Mouse (Mus musculus): Measurements from ENCODE around the gene Mtr. TPM values are rescaled to one million over a fixed set of nuclear protein-coding genes. Genes with fewer than 3 reads are reported as not detected.

Mtr gene
- total and polyA plus RNA-seq, 2 experiments from 2014 or later = 9.8 to 25.3 TPM

- H3K27ac ChIP-seq (ENCODE audit: low read depth) = peak overlapping the region; percentile 89
- H3K36me3 ChIP-seq (replicated peaks; ENCODE audit: control insufficient read depth, insufficient read depth, low read length) = 0 out of 2 replicates have a peak, but pooled peaks cover 7% of the 10 kb centered on the region
- H3K9ac ChIP-seq (replicated peaks; ENCODE audit: low read depth, low read length) = peak overlapping the region; percentile 80
- 14% methylated on average over 10 of the region's 10 CpGs for WGBS
- H3K4me2 ChIP-seq (ENCODE audit: low read depth, low read length) = peak overlapping the region; percentile 71
- peaks cover 6% of the 10 kb centered on the region for H3K9me3 ChIP-seq (replicated peaks; ENCODE audit: control insufficient read depth, low read length)
- H3K27me3 ChIP-seq (ENCODE audit: control insufficient read depth, insufficient read depth, low read length) = no peaks in the 10 kb centered on the region
- no peak for TF ChIP-seq EP300 (IDR thresholded peaks at IDR 0.05; ENCODE audit: low read depth)
- no peak for TF ChIP-seq CTCF (IDR thresholded peaks at IDR 0.05; ENCODE audit: low read depth)
- H3K4me1 ChIP-seq (ENCODE audit: control insufficient read depth, insufficient read depth) = peaks cover 18% of the 10 kb centered on the region
- DNase-seq (ENCODE audit: low spot score) = no peak
- H3K4me3 ChIP-seq (ENCODE audit: low read depth, low read length) = peak overlapping the region; percentile 83
- no peak for ATAC-seq (ENCODE audit: insufficient read depth, low read depth)
Measured at GRCm38 (mm10) chr13:12256871-12257390, 982 bp downstream of the Mtr start.

GRCm38 (mm10) chr13:12255911-12256705 is 1.8 kb downstream of the Mtr start:
- Histone ChIP-seq H3K36me3 (replicated peaks; ENCODE audit: control insufficient read depth, insufficient read depth, low read length) (0 out of 2 replicates have a peak, but pooled peaks cover 8% of the 10 kb centered on the region), H3K4me3 (ENCODE audit: low read depth, low read length) (peak overlapping the region; percentile 83), H3K27me3 (ENCODE audit: control insufficient read depth, insufficient read depth, low read length) (no peaks in the 10 kb centered on the region), H3K9ac (replicated peaks; ENCODE audit: low read depth, low read length) (peak overlapping the region; percentile 80; the same call in 1 of the 2 replicates), H3K9me3 (replicated peaks; ENCODE audit: control insufficient read depth, low read length) (0 out of 2 replicates have a peak, but pooled peaks cover under 1% of the 10 kb centered on the region), H3K4me2 (ENCODE audit: low read depth, low read length) (peak overlapping the region; percentile 71), H3K4me1 (ENCODE audit: control insufficient read depth, insufficient read depth) (peaks cover 18% of the 10 kb centered on the region), H3K27ac (ENCODE audit: low read depth) (no peak overlapping the region)
- WGBS = 65% methylated on average over 3 of the region's 3 CpGs
- no peak for DNase-seq (ENCODE audit: low spot score)
- no peak for TF ChIP-seq CTCF (IDR thresholded peaks at IDR 0.05; ENCODE audit: low read depth)
- no peak for TF ChIP-seq EP300 (IDR thresholded peaks at IDR 0.05; ENCODE audit: low read depth)
- no peak for ATAC-seq (ENCODE audit: insufficient read depth, low read depth)

- H3K36me3 ChIP-seq (replicated peaks; ENCODE audit: control insufficient read depth, insufficient read depth, low read length) = peaks cover 49% of the 10 kb centered on the region
- H3K9me3 ChIP-seq (replicated peaks; ENCODE audit: control insufficient read depth, low read length) = no peaks in the 10 kb centered on the region
- no peak overlapping the region for H3K4me3 ChIP-seq (ENCODE audit: low read depth, low read length)
- WGBS = 94% methylated on average over 3 of the region's 3 CpGs
- no peak overlapping the region for H3K27ac ChIP-seq (ENCODE audit: low read depth)
- no peaks in the 10 kb centered on the region for H3K27me3 ChIP-seq (ENCODE audit: control insufficient read depth, insufficient read depth, low read length)
- H3K4me1 ChIP-seq (ENCODE audit: control insufficient read depth, insufficient read depth) = peaks cover 9% of the 10 kb centered on the region; the same call in 1 of the 2 replicates
- DNase-seq (ENCODE audit: low spot score) (no peak), ATAC-seq (ENCODE audit: insufficient read depth, low read depth) (no peak)
- H3K9ac ChIP-seq (replicated peaks; ENCODE audit: low read depth, low read length) = no peak overlapping the region
- H3K4me2 ChIP-seq (ENCODE audit: low read depth, low read length) = no peak overlapping the region
- no peak for TF ChIP-seq CTCF (IDR thresholded peaks at IDR 0.05; ENCODE audit: low read depth)
Measured at GRCm38 (mm10) chr13:12250496-12250895, 7.4 kb downstream of the Mtr start.

- no peak for DNase-seq (ENCODE audit: low spot score)
- peaks cover 53% of the 10 kb centered on the region for H3K36me3 ChIP-seq (replicated peaks; ENCODE audit: control insufficient read depth, insufficient read depth, low read length)
- H3K4me1 ChIP-seq (ENCODE audit: control insufficient read depth, insufficient read depth) = peaks cover 11% of the 10 kb centered on the region; the same call in 1 of the 2 replicates
- no peaks in the 10 kb centered on the region for H3K27me3 ChIP-seq (ENCODE audit: control insufficient read depth, insufficient read depth, low read length)
- H3K9me3 ChIP-seq (replicated peaks; ENCODE audit: control insufficient read depth, low read length) = no peaks in the 10 kb centered on the region
- no peak overlapping the region for H3K4me3 ChIP-seq (ENCODE audit: low read depth, low read length)
- no peak overlapping the region for H3K4me2 ChIP-seq (ENCODE audit: low read depth, low read length)
- H3K9ac ChIP-seq (replicated peaks; ENCODE audit: low read depth, low read length) = no peak overlapping the region
- TF ChIP-seq EP300 (IDR thresholded peaks at IDR 0.05; ENCODE audit: low read depth) (no peak), CTCF (IDR thresholded peaks at IDR 0.05; ENCODE audit: low read depth) (no peak)
- H3K27ac ChIP-seq (ENCODE audit: low read depth) = peak overlapping the region; percentile 43; the same call in 1 of the 2 replicates
- ATAC-seq (ENCODE audit: insufficient read depth, low read depth) = peak; percentile 66; the same call in 1 of the 2 replicates
- WGBS = 41% methylated on average over 8 of the region's 8 CpGs
Measured at GRCm38 (mm10) chr13:12249195-12249898, 8.6 kb downstream of the Mtr start.

- Histone ChIP-seq H3K36me3 (replicated peaks; ENCODE audit: control insufficient read depth, insufficient read depth, low read length) (peaks cover 73% of the 10 kb centered on the region), H3K27ac (ENCODE audit: low read depth) (no peak overlapping the region), H3K4me1 (ENCODE audit: control insufficient read depth, insufficient read depth) (peaks cover 24% of the 10 kb centered on the region), H3K9ac (replicated peaks; ENCODE audit: low read depth, low read length) (no peak overlapping the region), H3K4me3 (ENCODE audit: low read depth, low read length) (no peak overlapping the region), H3K27me3 (ENCODE audit: control insufficient read depth, insufficient read depth, low read length) (no peaks in the 10 kb centered on the region; the same call in 1 of the 2 replicates), H3K9me3 (replicated peaks; ENCODE audit: control insufficient read depth, low read length) (no peaks in the 10 kb centered on the region), H3K4me2 (ENCODE audit: low read depth, low read length) (no peak overlapping the region)
- ATAC-seq (ENCODE audit: insufficient read depth, low read depth) (no peak), DNase-seq (ENCODE audit: low spot score) (no peak)
- 97% methylated on average over 2 of the region's 2 CpGs for WGBS
- TF ChIP-seq CTCF (IDR thresholded peaks at IDR 0.05; ENCODE audit: low read depth) = no peak
- no peak for TF ChIP-seq EP300 (IDR thresholded peaks at IDR 0.05; ENCODE audit: low read depth)
Measured at GRCm38 (mm10) chr13:12245938-12246337, 12.0 kb downstream of the Mtr start.
